Mouse (Mus musculus) liver, adult 2 months (tissue): ENCODE results near the gene Rfpl4b. TPM values are rescaled to one million over a fixed set of nuclear protein-coding genes. Genes with fewer than 3 reads are reported as not detected.
"Not testable (repeated sequence)": the region's sequence is repeated elsewhere in the genome, so short reads cannot be mapped to it uniquely, and the experiment has no call there.

ENCODE experiments used
- DNase-seq: peaks from one replicate; pipeline ENCODE4 v3.0.0-alpha.2; 2011; ENCODE audit warnings: low read depth, low spot score; ENCODE audit errors: extremely low read depth
- H3K27ac ChIP-seq: fragments of 200-500 bp; replicated peaks from 2 replicates; pipeline ENCODE4 v1.5.1; 2012; ENCODE audit warnings: low read depth, mild to moderate bottlenecking, control low read depth, inconsistent platforms, low read length; ENCODE audit not compliant: insufficient read depth
- H3K27me3 ChIP-seq: fragments of 200-500 bp; 2 replicates; pipeline ENCODE4 v1.6.1; 2012; ENCODE audit warnings: mild to moderate bottlenecking, moderate library complexity, low read length, inconsistent platforms; ENCODE audit not compliant: control insufficient read depth, insufficient read depth
- H3K36me3 ChIP-seq: fragments of 200-500 bp; 2 replicates; pipeline ENCODE4 v1.6.1; 2012; ENCODE audit warnings: low read length, inconsistent platforms; ENCODE audit not compliant: control insufficient read depth, insufficient read depth
- H3K4me1 ChIP-seq: fragments of 200-500 bp; 2 replicates; pipeline ENCODE4 v1.6.1; 2011; ENCODE audit warnings: low read length; ENCODE audit not compliant: control insufficient read depth, insufficient read depth
- H3K4me3 ChIP-seq: fragments of 200-500 bp; 2 replicates; pipeline ENCODE4 v1.5.1; 2011; ENCODE audit warnings: low read depth, mild to moderate bottlenecking, control low read depth, low read length, moderate library complexity; ENCODE audit not compliant: insufficient read depth
- H3K79me2 ChIP-seq: fragments of 200-500 bp; 2 replicates; pipeline ENCODE4 v1.6.1; 2012; ENCODE audit warnings: inconsistent platforms, mild to moderate bottlenecking, low read length, moderate library complexity; ENCODE audit not compliant: control insufficient read depth, insufficient read depth
- H3K9ac ChIP-seq: fragments of 200-500 bp; 2 replicates; pipeline ENCODE4 v1.6.1; 2012; ENCODE audit warnings: low read depth, mild to moderate bottlenecking, control low read depth, inconsistent platforms, low read length
- CTCF ChIP-seq: fragments of 200-500 bp; IDR thresholded peaks from 2 replicates; pipeline ENCODE4 v1.5.1; 2011; ENCODE audit warnings: low read depth, low read length, control low read depth
- POLR2A ChIP-seq: fragments of 200-500 bp; IDR thresholded peaks from 2 replicates; pipeline ENCODE4 v1.6.1; 2011; ENCODE audit warnings: low read length, control low read depth; ENCODE audit not compliant: insufficient read depth; ENCODE audit errors: extremely low read depth
- WGBS: fragments of 180-500 bp; shearing (Covaris S2); methylation state at CpG from one replicate; pipeline ENCODE4 v1.1.7; 2018; 5-methylcytosine and 5-hydroxymethylcytosine counted together
- polyA plus RNA-seq: library from polyadenylated mRNA; depleted of rRNA; stranded (reverse); fragments of >200 nt; gene quantifications from 2 replicates; pipeline ENCODE4 v1.2.3, GENCODE M21; 2012; rRNA removed
- total RNA-seq: library from RNA; depleted of rRNA; stranded (reverse); fragments of >200 nt; gene quantifications from 2 replicates; pipeline ENCODE4 v1.2.3, GENCODE M21; 2014; rRNA removed

Rfpl4b gene
- total RNA-seq = not detected in 2 replicates
- not detected in 2 replicates for polyA plus RNA-seq

DNA sequence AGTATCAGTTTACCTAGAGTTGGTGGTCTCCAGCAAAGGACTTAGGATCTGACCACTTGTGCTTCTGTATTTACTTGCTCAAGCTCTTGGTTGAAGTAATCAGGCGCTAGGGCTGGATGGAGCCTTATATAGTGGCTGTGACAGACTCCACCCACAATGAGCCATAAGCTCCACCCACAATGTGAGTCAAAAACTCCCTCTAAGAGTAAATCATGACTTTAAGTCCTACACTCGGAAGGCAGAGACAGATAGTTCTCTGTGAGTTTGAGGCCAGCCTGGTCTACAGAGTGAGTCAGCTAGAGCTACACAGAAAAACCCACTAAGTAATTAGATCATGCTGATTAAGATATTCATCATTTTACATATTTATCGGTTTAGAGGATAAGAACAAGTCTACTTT, at the start of gene Rfpl4b:
TSS of gene Rfpl4b (minus strand) at position 101 of the 400 bp plus-strand sequence.
- Histone ChIP-seq H3K36me3 (no peaks in the 10 kb centered on the region), H3K9ac (no peak within 1 kb of the TSS), H3K79me2 (no peaks in the 10 kb centered on the region), H3K27me3 (no peaks in the 10 kb centered on the region), H3K4me3 (no peak within 1 kb of the TSS), H3K27ac (no peak within 1 kb of the TSS), H3K4me1 (no peaks in the 10 kb centered on the region)
- no peak for DNase-seq
- TF ChIP-seq POLR2A (no peak), CTCF (no peak)
- 83% methylated on average over 3 of the region's 3 CpGs for WGBS

DNA sequence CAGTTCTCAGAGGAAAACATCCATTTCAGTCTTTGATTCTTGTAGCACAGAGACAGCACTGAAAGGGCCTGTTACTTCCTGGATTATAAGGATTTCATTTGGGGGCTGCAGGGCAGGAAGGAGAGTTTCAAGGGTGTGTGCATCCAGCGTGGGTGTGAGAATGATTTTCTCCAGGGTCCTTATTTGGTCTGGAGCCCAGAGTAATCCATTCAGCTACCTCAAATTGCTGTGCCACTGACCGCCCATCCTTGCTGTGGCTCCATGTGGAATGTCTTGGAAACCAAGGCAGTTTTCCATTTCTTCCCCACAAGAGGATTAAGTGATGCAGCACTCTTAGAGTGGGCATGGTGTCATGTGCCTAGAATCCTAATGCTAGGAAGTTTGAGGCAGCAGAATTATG, 33.6 kb upstream of the Rfpl4b start:
- 58% methylated on average over 2 of the region's 2 CpGs for WGBS

DNA sequence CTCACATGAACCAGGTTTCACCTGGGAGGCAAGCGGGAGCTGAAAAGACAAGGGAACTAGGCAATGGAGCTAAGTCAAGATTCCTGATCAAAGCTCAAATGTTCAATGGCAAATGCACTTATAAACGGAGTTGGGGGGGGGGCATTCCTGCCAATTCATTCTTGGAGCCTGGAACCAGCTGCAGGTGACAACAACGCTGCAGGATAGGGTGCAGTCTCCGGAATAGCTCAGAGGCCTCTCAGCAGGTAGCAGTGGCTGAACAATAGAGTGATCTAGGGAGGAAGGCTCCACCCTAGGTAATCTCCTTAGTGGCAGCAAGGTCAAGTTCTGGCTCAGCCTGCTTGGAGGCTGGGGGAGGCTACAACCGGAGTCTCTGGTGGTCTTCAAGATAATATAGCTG, 28.4 kb upstream of the Rfpl4b start:
- DNase-seq, H3K4me3 ChIP-seq, H3K9ac ChIP-seq, H3K27ac ChIP-seq, H3K27me3 ChIP-seq, H3K36me3 ChIP-seq, H3K4me1 ChIP-seq, H3K79me2 ChIP-seq: not testable (repeated sequence)
- WGBS = 38% methylated on average over 5 of the region's 5 CpGs

More for the DNA sequence above, 33.6 kb upstream of the Rfpl4b start:
- no peaks in the 10 kb centered on the region for H3K36me3 ChIP-seq
- no peaks in the 10 kb centered on the region for H3K27me3 ChIP-seq
- DNase-seq = no peak
- H3K27ac ChIP-seq = no peak overlapping the region
- no peak overlapping the region for H3K4me3 ChIP-seq
- no peak overlapping the region for H3K9ac ChIP-seq
- TF ChIP-seq POLR2A (no peak), CTCF (no peak)
- H3K4me1 ChIP-seq = no peaks in the 10 kb centered on the region
- no peaks in the 10 kb centered on the region for H3K79me2 ChIP-seq

DNA sequence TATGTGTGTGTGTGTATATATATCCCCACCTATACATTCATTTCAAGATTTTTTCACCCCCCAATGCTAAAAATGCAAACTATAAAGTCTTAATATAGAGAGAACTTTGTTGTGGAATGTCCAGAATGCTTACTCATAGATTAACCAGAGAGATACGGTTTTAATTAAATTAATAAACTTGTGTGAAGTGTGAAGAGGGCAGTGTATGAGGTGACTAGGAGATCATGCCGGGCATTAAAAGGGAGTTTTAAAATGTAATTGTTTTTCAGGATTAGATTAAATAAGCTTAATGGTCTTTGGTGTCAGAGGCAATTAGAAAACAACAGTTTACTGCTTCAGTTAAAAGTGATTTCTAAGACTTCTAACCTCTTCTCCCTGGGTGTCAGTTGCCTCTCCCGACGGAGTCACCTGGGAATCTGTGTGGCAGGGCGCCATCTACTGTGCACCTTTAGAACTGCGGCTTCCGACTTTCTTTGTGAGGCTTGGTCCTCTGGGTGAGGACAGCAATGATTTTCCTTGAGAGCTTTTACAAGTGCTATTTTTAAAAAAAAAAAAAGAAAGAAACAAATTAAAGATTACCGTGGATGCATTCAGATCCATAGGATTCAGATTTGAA, 27.4 kb upstream of the Rfpl4b start:
- 21% methylated on average over 8 of the region's 8 CpGs for WGBS
- TF ChIP-seq CTCF = peak; percentile 93
- TF ChIP-seq POLR2A = no peak
- H3K4me1 ChIP-seq = no peaks in the 10 kb centered on the region
- peak; percentile 13 for DNase-seq
- H3K4me3 ChIP-seq = no peak overlapping the region
- no peaks in the 10 kb centered on the region for H3K27me3 ChIP-seq
- no peaks in the 10 kb centered on the region for H3K36me3 ChIP-seq
- H3K27ac ChIP-seq = no peak overlapping the region
- no peaks in the 10 kb centered on the region for H3K79me2 ChIP-seq
- no peak overlapping the region for H3K9ac ChIP-seq

DNA sequence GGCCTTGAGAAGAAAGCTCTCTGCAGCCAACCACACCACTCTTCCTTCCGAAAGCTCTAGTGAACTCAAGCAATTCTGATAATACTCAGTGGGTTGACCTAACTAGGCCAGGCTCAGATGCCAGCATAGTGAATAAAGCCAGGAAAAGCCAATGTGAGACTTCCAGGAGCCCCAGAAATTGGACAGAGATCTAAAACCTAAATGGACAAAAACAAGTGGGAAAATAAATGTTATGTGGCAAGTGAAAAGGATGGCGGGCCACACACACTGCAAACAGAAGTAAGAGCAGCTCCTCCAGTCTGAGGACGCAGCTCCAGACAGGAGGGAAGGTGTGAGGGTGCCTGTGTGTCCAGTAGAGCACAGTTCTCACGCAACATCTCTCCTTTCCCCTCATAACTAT, 26.7 kb upstream of the Rfpl4b start:
- WGBS = 81% methylated on average over 4 of the region's 4 CpGs
- Histone ChIP-seq H3K36me3 (no peaks in the 10 kb centered on the region), H3K4me3 (no peak overlapping the region), H3K79me2 (no peaks in the 10 kb centered on the region), H3K27me3 (no peaks in the 10 kb centered on the region), H3K9ac (no peak overlapping the region), H3K27ac (no peak overlapping the region), H3K4me1 (no peaks in the 10 kb centered on the region)
- no peak for DNase-seq
- TF ChIP-seq POLR2A (no peak), CTCF (no peak)

DNA sequence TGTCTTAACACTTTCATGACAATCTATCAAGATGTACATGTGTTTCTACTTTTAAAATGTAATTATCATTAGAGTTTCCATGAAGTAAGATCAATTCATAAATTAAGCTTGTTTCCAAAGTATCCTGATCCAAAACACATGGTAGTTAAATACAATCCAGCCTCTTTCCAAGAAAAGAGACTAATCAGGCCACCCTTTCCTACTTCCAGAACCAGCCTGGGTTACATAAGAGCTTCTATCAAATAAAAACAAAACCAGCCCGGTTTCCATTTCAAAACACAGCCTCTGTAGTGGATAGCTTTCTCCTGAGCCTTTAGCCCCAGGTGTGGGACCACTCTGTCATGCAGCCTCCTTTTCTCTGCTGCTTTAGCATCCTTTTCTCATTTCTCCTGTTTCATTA, 2.2 kb upstream of the Rfpl4b start:
- Histone ChIP-seq H3K27me3 (no peaks in the 10 kb centered on the region), H3K4me3 (no peak overlapping the region), H3K9ac (no peak overlapping the region), H3K27ac (no peak overlapping the region), H3K36me3 (no peaks in the 10 kb centered on the region), H3K4me1 (no peaks in the 10 kb centered on the region), H3K79me2 (no peaks in the 10 kb centered on the region)
- WGBS = 44% methylated on average over 1 of the region's 1 CpGs
- TF ChIP-seq POLR2A = no peak
- no peak for TF ChIP-seq CTCF
- no peak for DNase-seq
